Mouse (Mus musculus) lung, postnatal 0 days (tissue): ENCODE measurements around the gene Ipo9. TPM values are rescaled to one million over a fixed set of nuclear protein-coding genes. Genes with fewer than 3 reads are reported as not detected.

Experiments
- ATAC-seq: fragments of 200-750 bp; cut with Nextera tagmentation; 2 replicates; pipeline ENCODE4 v1.8.0; 2017; ENCODE audit warnings: moderate library complexity
- DNase-seq: peaks from one replicate; pipeline ENCODE4 v3.0.0-alpha.2; 2016; ENCODE audit warnings: low spot score
- H3K27ac ChIP-seq: fragments of 300-500 bp; sonication (generic); 2 replicates; pipeline ENCODE4 v1.5.1; 2014; ENCODE audit warnings: antibody characterized with exemption, mild to moderate bottlenecking, low read length, mixed read lengths
- H3K27me3 ChIP-seq: fragments of 300-500 bp; sonication (generic); replicated peaks from 2 replicates; pipeline ENCODE4 v1.6.1; 2014; ENCODE audit warnings: low read length, mixed read lengths; ENCODE audit not compliant: insufficient read depth
- H3K36me3 ChIP-seq: fragments of 300-500 bp; sonication (generic); 2 replicates; pipeline ENCODE4 v1.6.1; 2014; ENCODE audit warnings: low read length, mixed read lengths; ENCODE audit not compliant: insufficient read depth
- H3K4me1 ChIP-seq: fragments of 300-500 bp; sonication (generic); 2 replicates; pipeline ENCODE4 v1.6.1; 2014; ENCODE audit warnings: antibody characterized with exemption, low read depth, low read length, mixed read lengths; ENCODE audit not compliant: insufficient read depth
- H3K4me2 ChIP-seq: fragments of 300-500 bp; sonication (generic); replicated peaks from 2 replicates; pipeline ENCODE4 v1.6.1; 2014; ENCODE audit warnings: low read depth, mild to moderate bottlenecking, low read length, moderate library complexity, mixed read lengths
- H3K4me3 ChIP-seq: fragments of 300-500 bp; sonication (generic); 2 replicates; pipeline ENCODE4 v1.5.1; 2014; ENCODE audit warnings: low read depth, low read length
- H3K9ac ChIP-seq: fragments of 300-500 bp; sonication (generic); replicated peaks from 2 replicates; pipeline ENCODE4 v1.6.1; 2014; ENCODE audit warnings: low read depth, mild to moderate bottlenecking
- H3K9me3 ChIP-seq: fragments of 300-500 bp; sonication (generic); 2 replicates; pipeline ENCODE4 v1.6.1; 2016; ENCODE audit warnings: low read length, mixed read lengths
- CTCF ChIP-seq: IDR thresholded peaks from 2 replicates; pipeline ENCODE4 v1.5.1; 2016; ENCODE audit warnings: antibody characterized with exemption, mild to moderate bottlenecking
- EP300 ChIP-seq: IDR thresholded peaks from 2 replicates; pipeline ENCODE4 v1.6.1; 2016; ENCODE audit warnings: antibody characterized with exemption, mild to moderate bottlenecking, control low read depth
- WGBS: fragments of 180-500 bp; shearing (Covaris S2); extraction: QIAGEN DNeasy Blood & Tissue Kit; methylation state at CpG from one replicate; pipeline ENCODE4 v1.1.7; 2014; 5-methylcytosine and 5-hydroxymethylcytosine counted together
- polyA plus RNA-seq: library from polyadenylated mRNA; unstranded; fragments of >200 nt; fragmentation: Nextera tagmentation; extraction: Ambion mirVana; gene quantifications from 2 replicates; pipeline ENCODE4 v1.2.1, GENCODE M21; 2015

The Ipo9 gene
- polyA plus RNA-seq, 1 experiment from 2014 or later, result 26.1 TPM

DNA sequence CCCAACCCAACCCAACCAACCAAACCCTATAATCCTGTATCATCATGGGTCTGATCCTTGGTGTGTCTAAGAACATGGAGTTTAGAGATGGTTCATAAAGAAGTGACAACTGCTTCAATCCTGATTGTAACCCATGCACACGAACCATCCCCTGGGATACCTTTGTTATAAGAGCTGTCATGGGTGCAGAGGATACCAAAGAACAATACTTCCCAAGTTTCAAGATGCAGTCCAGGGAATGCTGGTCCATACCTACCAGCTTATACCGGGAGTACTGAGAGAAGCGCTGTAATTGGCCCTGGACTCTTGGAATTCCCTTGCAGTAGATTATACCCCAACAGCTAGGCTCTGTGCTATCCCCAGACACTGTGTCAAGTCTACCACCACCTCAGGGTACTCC, 11.6 kb upstream of the Ipo9 start:
- WGBS, result 98% methylated on average over 3 of the region's 3 CpGs

DNA sequence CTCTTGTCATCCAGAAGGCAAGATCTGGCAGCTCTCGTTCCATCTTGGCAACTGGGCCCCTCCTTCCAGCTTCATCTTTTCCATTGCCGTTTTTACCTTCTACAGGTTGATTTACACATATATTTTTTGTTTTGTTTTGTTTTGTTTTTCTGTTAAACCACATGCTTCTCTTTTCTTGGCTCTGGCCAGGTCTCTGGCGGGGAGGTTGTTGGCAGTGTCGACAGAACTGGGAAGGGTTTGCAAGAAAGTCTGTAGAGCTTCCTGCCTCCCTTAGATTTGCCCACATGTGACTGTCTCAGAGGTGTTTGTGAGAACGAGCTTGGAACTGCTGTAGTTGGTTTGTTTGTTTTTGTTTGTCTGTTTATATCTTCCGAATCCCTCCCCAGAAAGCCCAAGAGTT, 10.7 kb upstream of the Ipo9 start:
- Histone ChIP-seq H3K4me3 (no peak overlapping the region), H3K4me2 (no peak overlapping the region), H3K4me1 (no peaks in the 10 kb centered on the region), H3K27me3 (no peaks in the 10 kb centered on the region), H3K27ac (no peak overlapping the region), H3K36me3 (peaks cover 9% of the 10 kb centered on the region; the same call in 1 of the 2 replicates), H3K9me3 (no peaks in the 10 kb centered on the region), H3K9ac (no peak overlapping the region)
- TF ChIP-seq CTCF, result no peak
- WGBS, result 85% methylated on average over 6 of the region's 6 CpGs
- no peak for ATAC-seq
- no peak for DNase-seq

More for the DNA sequence above, 11.6 kb upstream of the Ipo9 start:
- no peaks in the 10 kb centered on the region for H3K9me3 ChIP-seq
- no peak overlapping the region for H3K4me3 ChIP-seq
- H3K27me3 ChIP-seq, result no peaks in the 10 kb centered on the region
- H3K4me2 ChIP-seq, result no peak overlapping the region
- H3K36me3 ChIP-seq, result peaks cover 9% of the 10 kb centered on the region; the same call in 1 of the 2 replicates
- no peak overlapping the region for H3K9ac ChIP-seq
- DNase-seq (no peak), ATAC-seq (no peak)
- no peak overlapping the region for H3K27ac ChIP-seq
- TF ChIP-seq EP300 (no peak), CTCF (no peak)
- no peaks in the 10 kb centered on the region for H3K4me1 ChIP-seq

DNA sequence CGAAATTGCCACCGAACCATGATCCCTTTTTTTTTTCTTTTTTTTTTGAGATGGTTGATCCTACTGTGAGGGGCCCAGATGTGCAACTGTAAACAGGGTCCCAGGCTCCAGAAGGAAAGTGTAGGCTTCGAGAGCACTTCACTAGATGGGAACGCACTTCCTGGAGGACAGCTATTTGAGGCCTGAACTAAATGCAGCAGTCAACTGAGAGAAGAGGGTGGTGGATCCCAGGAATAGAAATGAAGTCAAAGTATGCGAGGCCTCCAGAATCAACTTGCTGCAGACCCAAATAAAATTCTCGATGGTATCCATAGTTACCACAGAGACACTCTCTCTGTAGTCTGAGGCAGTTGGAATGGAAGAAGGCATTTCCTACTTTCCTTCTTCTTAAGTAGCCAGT, 8.5 kb upstream of the Ipo9 start:
- no peaks in the 10 kb centered on the region for H3K4me1 ChIP-seq
- H3K4me3 ChIP-seq, result no peak overlapping the region
- no peak overlapping the region for H3K9ac ChIP-seq
- no peaks in the 10 kb centered on the region for H3K27me3 ChIP-seq
- peaks cover 9% of the 10 kb centered on the region; the same call in 1 of the 2 replicates for H3K36me3 ChIP-seq
- TF ChIP-seq CTCF, result no peak
- TF ChIP-seq EP300, result no peak
- 91% methylated on average over 6 of the region's 6 CpGs for WGBS
- H3K4me2 ChIP-seq, result no peak overlapping the region
- H3K9me3 ChIP-seq, result no peaks in the 10 kb centered on the region
- no peak for DNase-seq
- H3K27ac ChIP-seq, result no peak overlapping the region
- no peak for ATAC-seq

DNA sequence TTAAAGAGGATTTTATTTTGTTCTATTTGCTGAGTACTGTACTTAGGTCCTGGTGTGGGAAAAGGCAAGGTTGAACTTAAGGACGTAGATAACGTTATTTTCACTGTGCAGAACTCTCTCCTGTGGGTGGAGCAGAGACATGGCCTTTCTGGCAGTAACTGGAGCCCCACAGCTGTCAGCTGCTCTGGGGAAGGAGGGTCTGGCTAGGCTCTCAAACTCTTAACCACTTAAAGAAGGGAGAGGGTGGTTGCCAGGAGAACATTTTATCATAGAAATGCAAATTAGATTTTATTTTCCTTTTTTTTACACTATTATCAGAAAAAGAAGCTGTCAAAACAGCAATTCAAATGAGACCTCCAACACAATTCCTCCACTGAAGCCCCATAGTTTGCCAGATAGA, 5.5 kb upstream of the Ipo9 start:
- H3K27me3 ChIP-seq, result no peaks in the 10 kb centered on the region
- no peaks in the 10 kb centered on the region for H3K9me3 ChIP-seq
- no peak overlapping the region for H3K4me3 ChIP-seq
- H3K9ac ChIP-seq, result no peak overlapping the region
- no peaks in the 10 kb centered on the region; the same call in 1 of the 2 replicates for H3K36me3 ChIP-seq
- DNase-seq (no peak), ATAC-seq (no peak)
- no peak overlapping the region for H3K27ac ChIP-seq
- WGBS, result 5% methylated on average over 2 of the region's 2 CpGs
- no peak for TF ChIP-seq CTCF
- TF ChIP-seq EP300, result no peak
- no peak overlapping the region for H3K4me2 ChIP-seq
- H3K4me1 ChIP-seq, result no peaks in the 10 kb centered on the region

DNA sequence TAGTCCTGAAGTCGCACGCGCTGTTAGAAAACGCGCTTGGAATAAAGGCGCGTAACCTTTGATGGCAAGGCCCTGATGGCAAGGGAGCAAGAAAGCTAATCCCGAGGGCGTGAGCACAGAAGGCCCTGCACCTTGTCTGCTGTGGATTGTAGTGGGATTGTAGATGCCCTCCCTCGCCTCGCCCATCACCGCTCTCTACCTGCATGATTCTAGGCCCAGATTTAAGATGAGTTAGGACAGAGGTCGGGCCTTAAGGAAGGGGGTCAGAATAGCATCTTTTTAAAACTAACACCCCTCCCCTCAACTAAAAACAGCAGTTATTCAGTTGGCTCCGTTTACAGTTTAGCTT, 344 bp upstream of the Ipo9 start:
- Histone ChIP-seq H3K27ac (no peak overlapping the region), H3K36me3 (no peaks in the 10 kb centered on the region), H3K9ac (peak overlapping the region; percentile 87; the same call in 1 of the 2 replicates), H3K4me3 (peak overlapping the region; percentile 89), H3K27me3 (no peaks in the 10 kb centered on the region), H3K9me3 (no peaks in the 10 kb centered on the region), H3K4me1 (peaks cover 20% of the 10 kb centered on the region), H3K4me2 (peak overlapping the region; percentile 66)
- TF ChIP-seq EP300 (no peak), CTCF (no peak)
- DNase-seq (no peak), ATAC-seq (no peak)
- WGBS, result 3% methylated on average over 14 of the region's 14 CpGs

DNA sequence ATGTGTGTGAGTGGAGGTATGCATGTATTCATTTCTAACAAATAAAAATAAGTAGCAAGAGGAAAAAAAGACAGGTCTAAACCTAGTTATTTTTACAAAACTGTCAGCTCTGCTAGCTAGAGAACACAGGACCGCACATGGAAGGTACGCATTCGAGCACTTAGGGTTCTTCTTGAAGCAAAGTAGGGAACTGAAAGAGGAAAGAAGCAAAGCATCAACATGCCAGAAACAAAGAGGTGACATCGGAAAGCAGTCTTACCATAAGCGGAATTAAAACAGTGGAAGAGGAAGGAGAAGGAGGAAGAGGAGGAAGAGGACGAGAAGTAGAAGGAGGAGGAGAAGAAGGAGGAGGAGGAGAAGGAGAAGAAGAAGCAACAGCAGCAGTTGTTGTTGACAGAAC, 2.9 kb downstream of the Ipo9 start:
- Histone ChIP-seq H3K9ac (no peak overlapping the region), H3K9me3 (no peaks in the 10 kb centered on the region), H3K4me3 (no peak overlapping the region), H3K36me3 (no peaks in the 10 kb centered on the region), H3K4me2 (no peak overlapping the region), H3K27me3 (no peaks in the 10 kb centered on the region), H3K27ac (no peak overlapping the region), H3K4me1 (peaks cover 20% of the 10 kb centered on the region)
- DNase-seq, result no peak
- no peak for ATAC-seq
- 81% methylated on average over 6 of the region's 6 CpGs for WGBS
- TF ChIP-seq CTCF (no peak), EP300 (no peak)

DNA sequence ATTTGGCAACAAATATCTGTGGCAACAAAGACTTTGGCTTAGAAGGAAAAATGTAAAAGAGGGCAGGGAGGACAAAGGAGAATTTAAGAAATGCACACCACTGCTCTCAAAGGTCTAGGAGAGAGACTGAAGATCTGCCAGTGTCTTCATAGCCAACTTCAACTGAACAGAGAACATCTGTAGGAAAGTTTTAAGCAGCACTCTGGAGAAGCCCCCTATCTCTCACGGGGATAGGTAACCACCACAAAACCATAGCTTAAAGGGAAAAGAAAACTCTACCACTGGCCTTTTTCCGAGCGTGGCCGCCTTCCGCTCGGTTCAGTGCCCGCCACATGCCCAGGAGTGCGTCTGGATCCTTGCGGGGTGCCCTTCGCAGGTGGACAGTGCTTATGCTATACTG, 3.7 kb downstream of the Ipo9 start:
- no peak overlapping the region for H3K27ac ChIP-seq

More for the DNA sequence above, 3.7 kb downstream of the Ipo9 start:
- H3K9ac ChIP-seq, result no peak overlapping the region
- ATAC-seq, result no peak
- H3K4me3 ChIP-seq, result no peak overlapping the region
- H3K36me3 ChIP-seq, result no peaks in the 10 kb centered on the region
- 91% methylated on average over 10 of the region's 10 CpGs for WGBS
- no peaks in the 10 kb centered on the region for H3K27me3 ChIP-seq
- H3K4me1 ChIP-seq, result peaks cover 20% of the 10 kb centered on the region
- H3K4me2 ChIP-seq, result no peak overlapping the region
- no peaks in the 10 kb centered on the region for H3K9me3 ChIP-seq
- TF ChIP-seq EP300, result no peak
- no peak for TF ChIP-seq CTCF
- DNase-seq, result no peak
